Mouse (Mus musculus) ES-E14 (cell line): ENCODE measurements at regions not wholly inside any gene's neighbourhood (a gene's known extent, or its start where the extent isn't known, plus 50 kb on each side); places are given as distances from the start of the nearest gene placed in this dataset.

Experiments
- CHD2 ChIP-seq: IDR thresholded peaks from 2 replicates; pipeline ENCODE4 v1.6.1; 2014; ENCODE audit warnings: mild to moderate bottlenecking, low read depth, low read length, inconsistent platforms
- MAFK ChIP-seq: IDR thresholded peaks from 2 replicates; pipeline ENCODE4 v1.6.1; 2014; ENCODE audit warnings: mild to moderate bottlenecking, low read depth, low read length, inconsistent platforms; ENCODE audit not compliant: insufficient read depth
- ZC3H11A ChIP-seq: IDR thresholded peaks from 2 replicates; pipeline ENCODE4 v1.6.1; 2012; ENCODE audit warnings: low read depth, mild to moderate bottlenecking, inconsistent platforms, low read length, borderline replicate concordance
- ZNF384 ChIP-seq: IDR thresholded peaks from 2 replicates; pipeline ENCODE4 v1.6.1; 2012; ENCODE audit warnings: low read depth, low read length, inconsistent platforms

DNA sequence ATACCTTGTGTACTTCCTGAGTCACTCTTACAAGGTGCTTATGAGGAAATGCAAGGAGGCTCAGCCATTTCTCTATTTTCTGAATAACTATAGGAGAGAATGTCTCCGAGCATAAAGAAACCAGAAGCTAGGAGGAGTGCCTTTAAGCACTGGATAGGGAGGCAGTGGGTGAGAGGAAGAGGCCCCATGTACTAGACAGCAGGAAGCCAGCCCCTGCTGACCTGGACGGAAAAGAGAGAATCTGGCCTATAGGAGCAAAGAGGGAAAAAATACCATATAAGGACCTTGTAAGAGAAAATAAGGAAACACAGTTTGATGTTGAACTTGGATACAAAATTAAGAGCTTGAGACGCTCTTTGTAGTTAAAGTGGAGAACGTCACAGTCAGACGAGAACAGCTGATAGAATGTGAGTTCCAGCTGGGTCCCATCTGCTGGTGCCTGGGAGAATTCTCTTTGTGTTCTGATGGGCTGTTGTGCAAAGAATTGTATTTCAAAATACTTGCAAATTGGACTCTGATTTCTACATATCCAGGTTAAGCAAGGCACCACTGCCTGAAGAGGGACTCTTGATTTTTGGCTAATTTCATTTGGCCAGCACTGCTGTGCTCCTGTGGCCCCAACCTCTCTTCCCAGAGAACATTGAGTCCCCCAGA, 248.6 kb upstream of the Gria1 start:
- TF ChIP-seq ZC3H11A = no peak
- no peak for TF ChIP-seq CHD2
- TF ChIP-seq ZNF384 = no peak
- TF ChIP-seq MAFK = no peak
